Mouse (Mus musculus) neural tube, embryonic 10.5 days (tissue): ENCODE measurements at regions not wholly inside any gene's neighbourhood (a gene's known extent, or its start where the extent isn't known, plus 50 kb on each side); places are given as distances from the start of the nearest gene placed in this dataset.

ENCODE experiments used
- DNase-seq: peaks from one replicate; pipeline ENCODE4 v3.0.0-alpha.2; 2017; ENCODE audit warnings: low spot score; ENCODE audit errors: extremely low spot score

- no peak for DNase-seq
These were observed 53.0 kb downstream of the Gadd45g start for GRCm38 (mm10) chr13:51899319-51900042.

GRCm38 (mm10) chr13:51900043-51900440 lies 53.6 kb downstream of the Gadd45g start:
- no peak for DNase-seq

DNA sequence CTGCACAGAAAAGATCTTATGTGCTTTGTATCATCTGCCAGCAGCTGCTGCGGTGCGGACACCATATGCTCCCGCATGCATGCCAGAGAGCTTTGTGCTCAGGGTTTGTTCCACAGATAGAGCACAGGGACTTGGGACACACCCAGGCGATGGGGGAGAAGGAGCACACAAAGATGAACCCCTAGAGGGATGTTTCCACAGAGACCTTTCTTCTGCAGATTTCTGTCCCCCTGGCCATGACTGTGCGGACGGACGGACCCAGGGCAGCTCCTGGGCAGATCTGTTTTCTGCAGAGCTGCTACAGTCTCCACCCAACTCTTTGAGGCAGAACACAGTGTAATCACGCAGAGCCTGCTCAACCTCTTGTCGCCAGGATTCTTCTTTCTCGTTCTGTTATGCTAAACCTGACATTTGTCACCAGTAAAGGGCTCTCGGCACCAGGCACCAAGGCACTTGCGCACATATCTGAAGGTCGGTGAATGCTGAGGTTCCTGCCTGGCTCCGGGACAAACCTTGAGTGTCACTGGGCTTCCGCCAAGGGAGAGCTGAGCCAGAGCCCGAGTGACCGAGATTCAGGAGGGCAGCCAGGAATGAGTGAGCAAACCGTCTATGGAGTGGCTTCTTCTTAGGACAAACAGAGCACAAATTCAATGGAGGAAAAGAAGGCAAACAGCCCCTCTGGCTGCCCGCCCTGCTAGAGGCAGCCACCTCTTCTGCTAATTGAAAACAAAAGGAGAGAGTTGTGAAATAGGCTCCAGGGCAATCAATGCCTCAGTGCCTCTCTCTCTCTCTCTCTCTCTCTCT lies 56.2 kb downstream of the Gadd45g start:
- DNase-seq = peak; percentile 47

- DNase-seq = peak; percentile 35
These were observed 57.0 kb downstream of the Gadd45g start for GRCm38 (mm10) chr13:51903324-51903939.

GRCm38 (mm10) chr13:51905270-51905669 lies 58.8 kb downstream of the Gadd45g start:
- no peak for DNase-seq

- DNase-seq = no peak
These were observed 59.6 kb downstream of the Gadd45g start for GRCm38 (mm10) chr13:51906103-51906502.

- DNase-seq = no peak
These were observed 62.0 kb downstream of the Gadd45g start for GRCm38 (mm10) chr13:51908514-51908913.

DNA sequence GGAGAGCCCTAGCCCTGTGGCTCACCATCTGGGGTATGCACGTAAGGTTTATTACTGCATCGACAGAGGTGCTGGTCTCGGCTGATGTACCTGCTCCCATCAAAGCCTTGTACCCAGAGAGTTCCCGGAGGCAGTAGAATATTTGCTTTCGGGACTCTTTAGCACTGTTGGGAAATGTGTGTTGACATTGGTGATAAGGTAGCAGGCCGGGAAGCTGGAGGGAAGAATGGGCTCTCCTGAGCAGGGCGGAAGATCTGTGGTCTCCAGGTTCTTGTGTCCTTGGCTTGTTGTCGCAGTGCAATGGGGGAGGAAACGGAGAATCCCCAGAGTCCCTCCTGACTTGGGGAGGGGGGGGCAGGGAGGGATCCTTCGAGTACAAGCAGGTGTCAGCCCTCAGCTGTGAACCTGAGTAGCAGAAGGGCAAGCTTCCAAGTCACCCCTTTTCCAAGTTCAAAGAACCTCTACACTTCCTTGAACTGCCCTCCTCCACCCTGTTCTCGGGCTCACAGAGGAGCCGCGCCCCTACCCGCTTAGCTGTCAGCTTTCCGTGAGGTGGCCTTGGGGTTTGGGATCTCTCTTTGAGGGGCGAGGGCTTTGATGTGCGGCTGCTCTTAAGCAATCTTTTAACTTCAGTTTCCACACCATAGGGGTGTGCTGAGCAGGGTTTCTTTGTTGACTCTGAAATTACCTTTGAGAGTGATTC lies 65.0 kb downstream of the Gadd45g start:
- DNase-seq = no peak

GRCm38 (mm10) chr13:51912477-51912876 lies 66.0 kb downstream of the Gadd45g start:
- DNase-seq = no peak

DNA sequence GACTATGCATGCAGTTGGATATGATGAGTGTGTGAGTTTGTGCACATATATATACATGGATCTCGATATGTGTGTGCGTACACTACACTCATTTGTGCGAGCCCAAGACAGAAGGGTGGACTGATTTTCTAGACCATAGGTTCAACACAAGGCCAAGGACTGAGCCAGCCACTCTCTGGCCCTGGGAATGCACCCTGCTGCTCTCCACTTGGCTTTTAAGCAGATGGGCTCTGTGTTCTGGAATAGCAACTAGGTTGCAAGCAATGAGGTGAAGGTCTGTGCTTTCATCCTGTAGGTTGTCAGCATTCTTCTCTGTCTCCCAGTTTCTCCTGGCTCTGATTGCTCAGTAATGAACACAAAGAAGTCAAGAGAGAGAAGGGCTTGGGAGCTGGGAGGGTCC lies 66.5 kb downstream of the Gadd45g start:
- DNase-seq = no peak

DNA sequence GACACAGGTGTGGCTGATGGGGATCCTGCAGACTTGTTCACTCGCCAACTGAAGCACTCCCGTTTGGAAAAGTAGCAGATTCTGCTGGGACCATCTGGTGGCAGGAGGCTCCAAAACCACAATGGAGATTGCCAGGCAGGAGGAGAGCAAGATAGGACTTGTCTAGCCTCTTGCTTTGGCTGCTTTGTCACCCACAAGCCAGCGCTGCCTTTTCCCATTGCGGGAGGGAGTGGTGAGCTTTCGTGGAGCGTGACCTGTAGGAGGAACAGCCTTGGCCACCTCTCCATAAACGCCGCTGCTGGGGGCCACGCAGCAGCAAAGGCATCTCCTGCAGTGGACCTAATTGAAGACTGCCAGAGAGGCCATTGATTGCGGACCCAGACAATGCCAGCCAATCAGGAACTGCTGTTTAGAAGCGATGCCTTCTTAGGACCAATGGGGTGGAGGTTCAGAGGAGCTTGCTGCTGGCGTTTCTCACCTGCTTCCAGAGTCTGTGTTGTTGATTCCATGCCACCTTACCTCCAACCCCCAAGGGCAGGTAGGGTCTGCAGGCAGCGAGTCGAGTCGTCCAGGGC lies 70.3 kb downstream of the Gadd45g start:
- no peak for DNase-seq

- peak; percentile 30 for DNase-seq
These were observed 71.2 kb downstream of the Gadd45g start for GRCm38 (mm10) chr13:51917658-51918057.

- DNase-seq = peak; percentile 32
These were observed 71.6 kb downstream of the Gadd45g start for GRCm38 (mm10) chr13:51918108-51918507.

DNA sequence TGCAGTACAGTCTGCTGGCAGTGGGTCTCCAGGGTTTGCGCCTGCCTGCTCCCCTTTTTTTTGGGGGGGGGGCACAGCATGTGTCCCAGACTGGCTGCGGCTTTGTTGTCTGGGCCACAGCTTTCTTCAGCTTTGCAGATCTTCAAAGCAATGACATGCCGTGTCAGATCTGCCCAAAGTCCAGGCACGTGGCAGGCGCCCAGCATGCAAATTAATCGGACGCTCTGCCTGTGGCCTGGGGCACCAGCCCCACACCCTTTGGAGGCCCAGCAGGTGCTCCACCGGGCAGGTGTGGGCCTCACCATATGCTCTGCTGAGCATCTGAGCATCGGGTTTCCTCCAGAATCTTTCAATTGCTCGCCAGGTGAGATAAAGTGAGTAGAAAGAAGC lies 72.3 kb downstream of the Gadd45g start:
- peak; percentile 61 for DNase-seq

DNA sequence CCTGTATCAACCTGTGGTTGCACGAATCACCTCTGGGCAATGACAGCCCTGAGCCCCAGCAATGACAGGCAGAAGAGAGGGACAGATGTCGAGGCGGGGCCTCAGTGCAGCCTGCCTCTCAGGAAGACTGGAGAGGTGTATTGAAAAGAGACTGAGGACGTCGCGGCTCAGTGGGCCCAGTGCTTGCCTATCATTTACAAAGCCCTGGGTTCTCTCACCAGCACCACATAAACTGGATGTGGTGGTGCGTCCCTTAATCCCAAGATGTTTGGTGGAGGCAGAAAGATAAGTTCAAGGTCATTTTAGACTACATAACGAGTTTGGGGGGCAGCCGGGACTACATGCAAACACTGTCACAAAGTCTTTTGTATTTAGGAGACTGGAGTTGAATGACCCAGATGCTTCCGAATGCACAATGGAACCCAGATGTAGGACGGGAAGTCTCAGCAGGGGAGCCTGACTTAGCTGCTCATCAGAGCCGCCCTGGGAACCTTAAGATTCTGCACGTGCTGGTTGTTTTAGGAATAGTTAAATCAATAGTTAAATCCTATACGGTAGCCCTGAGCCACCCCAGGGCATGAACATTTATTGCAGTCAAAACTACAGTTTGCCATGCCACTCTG lies 72.8 kb downstream of the Gadd45g start:
- peak; percentile 43 for DNase-seq

DNA sequence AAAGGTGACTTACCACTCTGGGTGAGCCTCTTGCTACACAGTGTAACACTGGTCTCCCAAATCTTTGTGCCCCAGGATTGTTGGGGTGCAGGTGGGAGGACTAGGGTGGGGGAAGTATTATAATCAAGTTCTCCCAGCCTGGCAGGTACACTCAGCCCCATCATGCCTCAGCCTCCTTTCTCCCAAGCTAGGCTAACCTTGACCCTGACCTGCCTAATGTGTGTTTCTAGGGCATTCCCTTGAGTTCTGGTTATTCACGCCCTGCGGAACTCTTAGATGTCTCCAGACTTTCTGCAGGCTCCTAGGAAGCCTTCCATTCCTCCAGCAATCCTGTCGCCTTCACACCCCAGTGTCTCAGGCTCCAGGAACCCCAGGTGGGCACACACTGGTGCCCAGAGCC lies 73.5 kb downstream of the Gadd45g start:
- DNase-seq = no peak

DNA sequence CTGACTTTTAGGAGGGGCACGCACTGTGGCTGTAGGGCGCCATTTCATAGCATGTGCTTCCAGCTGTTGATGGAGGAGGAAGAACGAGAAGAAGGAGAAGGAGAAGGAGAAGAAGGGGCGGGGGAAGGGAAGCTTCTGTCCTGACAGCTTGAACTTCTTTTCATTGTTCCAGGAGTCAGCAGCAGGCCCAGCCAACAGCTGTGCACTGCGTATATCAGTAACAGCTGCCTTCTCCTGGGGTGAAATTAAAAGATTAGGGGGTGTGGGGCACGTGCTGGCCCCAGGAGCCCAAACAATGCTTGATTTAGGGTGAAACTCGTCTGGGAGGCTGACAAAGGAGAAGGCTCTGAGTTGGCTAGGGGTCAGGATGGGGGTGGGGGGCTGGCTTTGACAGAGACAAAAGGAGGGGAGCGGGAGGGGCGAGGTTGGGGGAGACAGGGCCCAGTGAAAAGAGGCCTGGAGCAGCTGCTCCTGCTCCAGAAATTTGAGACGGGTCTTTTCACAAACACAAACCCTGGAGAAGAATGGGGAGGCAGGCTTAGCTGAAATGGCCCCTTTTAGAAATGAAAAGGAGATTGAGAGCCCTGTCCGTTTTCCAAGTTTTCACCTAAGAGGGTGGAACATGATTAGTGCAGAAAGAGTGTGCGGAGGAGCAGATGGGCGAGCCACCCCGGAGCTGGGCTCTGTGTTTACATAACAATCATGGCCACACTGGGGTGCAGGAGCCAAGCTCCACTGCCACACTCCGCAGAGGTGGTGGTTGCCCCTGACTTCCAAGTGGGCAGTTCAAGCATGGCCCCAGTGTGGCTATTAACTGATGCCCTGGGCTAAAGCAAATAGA lies 74.3 kb downstream of the Gadd45g start:
- peak; percentile 83 for DNase-seq

- no peak for DNase-seq
These were observed 75.1 kb downstream of the Gadd45g start for GRCm38 (mm10) chr13:51921550-51921949.

DNA sequence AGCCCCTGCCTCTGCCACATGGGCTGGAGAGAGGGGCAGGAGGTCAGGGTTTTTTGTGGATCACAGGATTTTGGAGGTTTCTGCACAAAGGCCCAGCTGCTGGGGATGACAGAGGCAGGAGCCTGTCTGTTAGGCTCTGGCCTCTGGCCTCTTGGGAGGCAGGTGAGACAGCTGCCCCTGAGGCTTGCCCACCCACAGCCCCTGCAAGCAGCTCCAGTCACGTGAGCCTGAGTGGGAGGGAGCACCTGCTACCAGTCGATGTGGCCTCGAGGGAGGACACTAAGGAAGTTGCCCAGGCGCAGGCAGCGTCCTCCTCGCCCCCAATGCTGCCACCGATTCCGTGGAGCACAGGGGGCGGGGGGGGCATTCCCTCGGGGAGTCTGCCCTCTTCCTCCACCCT lies 80.3 kb downstream of the Gadd45g start:
- DNase-seq = peak; percentile 32

- DNase-seq = no peak
These were observed 83.3 kb downstream of the Gadd45g start for GRCm38 (mm10) chr13:51929730-51930129.
